Mouse (Mus musculus) heart, postnatal 0 days (tissue): ENCODE data around the gene Efr3b.

ENCODE experiments used
- CTCF ChIP-seq: IDR thresholded peaks from 2 replicates; pipeline ENCODE4 v1.5.1; 2016; ENCODE audit warnings: antibody characterized with exemption, control low read depth, low read depth
- EP300 ChIP-seq: IDR thresholded peaks from 2 replicates; pipeline ENCODE4 v1.6.1; 2016; ENCODE audit warnings: antibody characterized with exemption, low read depth

DNA sequence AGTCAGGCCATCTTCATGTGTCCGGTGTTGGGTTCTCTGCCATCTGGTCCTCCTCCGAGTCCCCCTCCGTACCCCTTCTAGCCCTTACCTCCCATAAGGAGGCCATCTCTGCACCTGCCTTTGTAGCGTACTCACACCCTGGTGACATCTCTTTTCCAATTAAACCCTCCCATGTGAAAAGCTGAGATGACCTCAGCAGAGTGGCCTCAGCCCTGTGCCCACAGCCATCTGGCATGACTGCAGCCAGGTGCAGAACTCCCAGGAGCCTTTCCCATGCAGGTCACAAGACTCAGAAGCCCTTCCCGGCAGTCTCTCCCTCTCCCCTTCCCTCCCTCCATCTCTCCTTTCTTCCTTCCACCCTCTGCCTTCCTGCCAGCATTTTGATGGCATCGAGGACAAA is 91.2 kb downstream of the Efr3b start:
- TF ChIP-seq CTCF (no peak), EP300 (no peak)
